Mouse (Mus musculus) ES-Bruce4 (cell line): ENCODE data around the gene Tmem44.

ENCODE experiments used
- CTCF ChIP-seq: IDR thresholded peaks from one replicate; pipeline ENCODE4 v1.8.1; 2011; ENCODE audit warnings: low read depth, low read length
- POLR2A ChIP-seq: IDR thresholded peaks from one replicate; pipeline ENCODE4 v1.8.1; 2011; ENCODE audit warnings: low read length; ENCODE audit not compliant: insufficient read depth

- TF ChIP-seq CTCF: peak; percentile 53
- TF ChIP-seq POLR2A: no peak
These were observed 30.2 kb downstream of the Tmem44 start for GRCm38 (mm10) chr16:30520361-30520823.
